Mouse (Mus musculus): ENCODE measurements around the gene Trpc7. TPM values are rescaled to one million over a fixed set of nuclear protein-coding genes. Genes with fewer than 3 reads are reported as not detected.

Trpc7 gene
- total and polyA plus RNA-seq, 2 experiments from 2014 or later, result 3.5 to 8.2 TPM

DNA sequence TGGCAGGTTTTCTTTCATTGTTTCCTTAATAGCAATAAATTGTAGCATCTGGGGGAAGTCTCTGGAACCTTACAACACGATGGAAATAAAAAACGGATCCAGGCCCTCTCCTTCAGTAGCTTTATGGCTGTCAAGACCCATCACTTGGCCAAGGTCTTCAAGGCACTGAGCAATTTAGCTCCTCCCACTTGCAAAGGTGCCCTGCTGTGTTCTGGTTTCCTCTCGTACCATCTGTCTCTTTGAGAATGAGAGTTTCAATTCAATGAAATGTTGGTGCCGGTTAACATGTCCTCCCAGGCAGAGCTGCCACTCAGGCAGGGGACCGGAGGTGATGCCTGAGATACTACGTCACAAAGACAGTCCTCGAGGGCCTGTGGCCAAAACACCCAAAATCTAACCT, 100.3 kb downstream of the Trpc7 start:
- Histone ChIP-seq H3K9me3 (ENCODE audit: low read length) (no peaks in the 10 kb centered on the region), H3K27me3 (ENCODE audit: insufficient read depth, low read length) (no peaks in the 10 kb centered on the region), H3K27ac (ENCODE audit: low read depth, low read length) (no peak overlapping the region), H3K4me3 (ENCODE audit: low read depth, low read length) (no peak overlapping the region), H3K9ac (no peak overlapping the region), H3K36me3 (ENCODE audit: insufficient read depth) (no peaks in the 10 kb centered on the region), H3K4me1 (ENCODE audit: insufficient read depth) (no peaks in the 10 kb centered on the region), H3K4me2 (ENCODE audit: low read depth) (no peak overlapping the region)
- 56% methylated on average over 7 of the region's 7 CpGs for WGBS
- no peak for DNase-seq
- no peak for ATAC-seq
- no peak for TF ChIP-seq CTCF (IDR thresholded peaks at IDR 0.05; ENCODE audit: low read depth)

DNA sequence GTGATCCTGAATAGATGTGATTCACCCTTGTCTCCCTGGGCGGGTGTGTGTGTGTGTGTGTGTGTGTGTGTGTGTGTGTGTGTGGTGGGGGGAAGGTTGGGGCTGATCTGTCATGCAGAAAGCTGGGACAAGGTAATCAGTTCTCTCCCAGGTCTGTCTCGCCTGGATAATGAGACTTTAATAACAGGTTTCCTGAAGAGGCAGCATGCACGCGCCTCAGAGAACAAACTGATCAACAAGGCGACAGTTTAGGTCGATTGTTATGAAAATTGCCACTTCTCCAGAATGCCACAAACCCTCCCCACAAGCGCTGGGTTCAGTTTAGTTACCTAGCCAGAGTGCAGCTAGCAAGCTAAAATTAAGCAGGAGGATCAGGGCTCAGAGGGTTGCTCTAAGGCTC, 101.4 kb downstream of the Trpc7 start:
- no peaks in the 10 kb centered on the region for H3K36me3 ChIP-seq (ENCODE audit: insufficient read depth)
- no peak overlapping the region for H3K4me3 ChIP-seq (ENCODE audit: low read depth, low read length)
- no peak overlapping the region for H3K9ac ChIP-seq
- peak; percentile 57; the same call in 1 of the 2 replicates for ATAC-seq
- WGBS, result 25% methylated on average over 7 of the region's 7 CpGs
- H3K9me3 ChIP-seq (ENCODE audit: low read length), result no peaks in the 10 kb centered on the region
- TF ChIP-seq CTCF (IDR thresholded peaks at IDR 0.05; ENCODE audit: low read depth), result no peak
- H3K4me2 ChIP-seq (ENCODE audit: low read depth), result no peak overlapping the region
- H3K4me1 ChIP-seq (ENCODE audit: insufficient read depth), result no peaks in the 10 kb centered on the region
- no peaks in the 10 kb centered on the region for H3K27me3 ChIP-seq (ENCODE audit: insufficient read depth, low read length)
- DNase-seq, result no peak
- no peak overlapping the region for H3K27ac ChIP-seq (ENCODE audit: low read depth, low read length)

GRCm38 (mm10) chr13:56792844-56793243, 102.9 kb downstream of the Trpc7 start:
- 91% methylated on average over 3 of the region's 3 CpGs for WGBS
- DNase-seq, result no peak
- Histone ChIP-seq H3K27ac (ENCODE audit: low read depth, low read length) (no peak overlapping the region), H3K9me3 (ENCODE audit: low read length) (no peaks in the 10 kb centered on the region), H3K27me3 (ENCODE audit: insufficient read depth, low read length) (no peaks in the 10 kb centered on the region), H3K4me1 (ENCODE audit: insufficient read depth) (no peaks in the 10 kb centered on the region), H3K36me3 (ENCODE audit: insufficient read depth) (no peaks in the 10 kb centered on the region), H3K4me2 (ENCODE audit: low read depth) (no peak overlapping the region), H3K9ac (no peak overlapping the region), H3K4me3 (ENCODE audit: low read depth, low read length) (no peak overlapping the region)
- no peak for TF ChIP-seq CTCF (IDR thresholded peaks at IDR 0.05; ENCODE audit: low read depth)
- no peak for ATAC-seq

GRCm38 (mm10) chr13:56790683-56791082, 105.1 kb downstream of the Trpc7 start:
- ATAC-seq, result no peak
- no peak overlapping the region for H3K4me2 ChIP-seq (ENCODE audit: low read depth)
- no peaks in the 10 kb centered on the region for H3K27me3 ChIP-seq (ENCODE audit: insufficient read depth, low read length)
- no peak for DNase-seq
- H3K36me3 ChIP-seq (ENCODE audit: insufficient read depth), result no peaks in the 10 kb centered on the region
- H3K9ac ChIP-seq, result no peak overlapping the region
- H3K4me1 ChIP-seq (ENCODE audit: insufficient read depth), result no peaks in the 10 kb centered on the region
- no peaks in the 10 kb centered on the region for H3K9me3 ChIP-seq (ENCODE audit: low read length)
- no peak for TF ChIP-seq CTCF (IDR thresholded peaks at IDR 0.05; ENCODE audit: low read depth)
- no peak overlapping the region for H3K4me3 ChIP-seq (ENCODE audit: low read depth, low read length)
- 89% methylated on average over 3 of the region's 3 CpGs for WGBS
- no peak overlapping the region for H3K27ac ChIP-seq (ENCODE audit: low read depth, low read length)

GRCm38 (mm10) chr13:56782621-56783020, 113.2 kb downstream of the Trpc7 start:
- H3K36me3 ChIP-seq (ENCODE audit: insufficient read depth), result no peaks in the 10 kb centered on the region
- H3K4me1 ChIP-seq (ENCODE audit: insufficient read depth), result peaks cover 11% of the 10 kb centered on the region; the same call in 1 of the 2 replicates
- H3K9ac ChIP-seq, result no peak overlapping the region
- H3K27me3 ChIP-seq (ENCODE audit: insufficient read depth, low read length), result no peaks in the 10 kb centered on the region
- peak; percentile 71 for ATAC-seq
- no peak for TF ChIP-seq CTCF (IDR thresholded peaks at IDR 0.05; ENCODE audit: low read depth)
- 76% methylated on average over 1 of the region's 1 CpGs for WGBS
- no peak overlapping the region for H3K27ac ChIP-seq (ENCODE audit: low read depth, low read length)
- no peaks in the 10 kb centered on the region for H3K9me3 ChIP-seq (ENCODE audit: low read length)
- DNase-seq, result peak; percentile 51
- H3K4me3 ChIP-seq (ENCODE audit: low read depth, low read length), result no peak overlapping the region
- H3K4me2 ChIP-seq (ENCODE audit: low read depth), result no peak overlapping the region

DNA sequence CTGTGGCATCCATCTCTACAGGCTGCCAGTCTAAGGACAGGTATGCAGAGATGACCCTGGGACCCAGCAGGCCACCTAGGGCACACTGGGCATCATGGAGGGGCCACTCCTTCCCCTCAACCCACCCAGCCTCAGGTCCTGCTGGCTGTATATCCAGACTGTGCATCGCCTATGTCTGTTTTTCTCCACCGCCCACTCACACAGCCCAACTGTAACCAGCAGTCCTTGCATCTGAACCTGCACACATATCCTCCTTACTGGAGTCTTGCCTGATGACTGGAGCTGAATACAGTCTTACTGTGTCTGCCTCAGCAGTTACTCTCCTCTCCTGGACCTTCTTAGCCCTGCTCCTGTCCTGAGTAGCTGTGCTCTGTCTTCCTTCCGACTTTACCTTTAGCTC, 114.1 kb downstream of the Trpc7 start:
- ATAC-seq, result no peak

DNA sequence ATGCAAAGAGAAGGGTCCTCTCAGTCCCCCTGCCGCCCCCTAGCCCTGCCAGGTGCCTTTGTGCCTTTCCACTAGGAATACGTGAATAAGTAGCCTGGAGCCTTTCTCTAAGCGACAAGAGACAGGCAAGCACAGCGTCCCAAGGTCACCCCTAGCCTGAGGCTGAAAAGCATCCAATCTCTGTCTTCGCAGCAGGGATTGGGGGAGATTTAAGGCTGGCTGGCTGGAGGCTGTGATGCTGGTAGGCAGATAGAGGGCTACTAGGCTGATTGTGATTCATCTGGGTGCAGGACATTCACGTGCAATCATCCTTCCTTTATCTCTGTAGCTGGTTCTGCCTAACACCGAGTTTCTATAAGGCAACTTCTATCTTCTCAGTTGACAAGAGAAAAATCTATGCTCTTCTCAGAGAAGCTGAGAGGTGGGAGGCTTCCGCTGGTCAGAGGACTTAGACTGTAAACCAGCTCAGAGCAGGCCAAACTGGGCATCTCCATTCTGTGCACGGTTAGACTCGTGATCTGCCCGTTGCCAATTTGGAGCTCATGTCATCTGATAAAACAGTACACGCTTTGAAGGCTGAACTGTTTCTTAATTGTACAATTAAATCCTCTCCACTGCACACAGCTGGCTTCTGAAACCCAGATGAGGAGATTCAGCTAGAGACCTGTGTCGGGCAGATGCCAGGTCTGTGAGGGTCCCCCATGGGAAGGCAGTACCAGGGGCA, 114.9 kb downstream of the Trpc7 start:
- no peaks in the 10 kb centered on the region for H3K9me3 ChIP-seq (ENCODE audit: low read length)
- DNase-seq, result peak; percentile 43
- no peak overlapping the region for H3K4me2 ChIP-seq (ENCODE audit: low read depth)
- peaks cover 11% of the 10 kb centered on the region; the same call in 1 of the 2 replicates for H3K4me1 ChIP-seq (ENCODE audit: insufficient read depth)
- no peaks in the 10 kb centered on the region for H3K36me3 ChIP-seq (ENCODE audit: insufficient read depth)
- peak overlapping the region; percentile 29; the same call in 1 of the 2 replicates for H3K27ac ChIP-seq (ENCODE audit: low read depth, low read length)
- peak; percentile 57 for ATAC-seq
- H3K27me3 ChIP-seq (ENCODE audit: insufficient read depth, low read length), result no peaks in the 10 kb centered on the region
- H3K9ac ChIP-seq, result no peak overlapping the region
- 36% methylated on average over 13 of the region's 13 CpGs for WGBS
- TF ChIP-seq CTCF (IDR thresholded peaks at IDR 0.05; ENCODE audit: low read depth), result no peak
- no peak overlapping the region for H3K4me3 ChIP-seq (ENCODE audit: low read depth, low read length)

More for the DNA sequence above, 114.1 kb downstream of the Trpc7 start:
- Histone ChIP-seq H3K27ac (ENCODE audit: low read depth, low read length) (no peak overlapping the region), H3K4me2 (ENCODE audit: low read depth) (no peak overlapping the region), H3K27me3 (ENCODE audit: insufficient read depth, low read length) (no peaks in the 10 kb centered on the region), H3K9ac (no peak overlapping the region), H3K36me3 (ENCODE audit: insufficient read depth) (no peaks in the 10 kb centered on the region), H3K4me3 (ENCODE audit: low read depth, low read length) (no peak overlapping the region), H3K4me1 (ENCODE audit: insufficient read depth) (peaks cover 11% of the 10 kb centered on the region; the same call in 1 of the 2 replicates), H3K9me3 (ENCODE audit: low read length) (no peaks in the 10 kb centered on the region)
- DNase-seq, result no peak
- no peak for TF ChIP-seq CTCF (IDR thresholded peaks at IDR 0.05; ENCODE audit: low read depth)
- WGBS, result 90% methylated on average over 3 of the region's 3 CpGs

All from forebrain, postnatal 0 days (tissue).